Mouse (Mus musculus): ENCODE results near the gene Sez6l.

DNA sequence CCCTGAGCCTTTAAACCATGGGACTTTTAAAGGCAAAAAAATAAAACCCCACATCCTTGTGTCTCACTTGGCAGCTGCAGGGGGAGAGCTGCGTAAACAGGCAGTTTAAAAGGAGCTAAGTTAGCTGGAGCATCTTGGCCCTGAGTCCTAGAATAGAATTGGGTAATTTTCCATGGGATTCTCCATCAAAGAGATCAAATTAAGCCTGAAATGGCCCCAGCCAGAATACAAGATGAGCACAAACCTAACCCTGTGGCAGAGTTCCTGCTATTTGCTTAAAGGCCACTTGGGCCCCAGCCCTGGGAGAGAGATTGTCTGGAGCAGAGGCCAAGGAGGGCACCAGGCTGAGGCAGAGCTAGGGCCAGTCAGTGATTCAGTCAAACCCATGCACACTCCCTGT is 27.3 kb upstream of the Sez6l start:
- TF ChIP-seq TAL1 (IDR thresholded peaks at IDR 0.05; ENCODE audit: low read length) (no peak), GATA1 (IDR thresholded peaks at IDR 0.05; ENCODE audit: low read length) (no peak)
